Mouse (Mus musculus) gastrocnemius, adult 2 months (tissue): Measurements from ENCODE around the gene Cdc20b. TPM values are rescaled to one million over a fixed set of nuclear protein-coding genes. Genes with fewer than 3 reads are reported as not detected.

ENCODE experiments used
- DNase-seq: peaks from one replicate; pipeline ENCODE4 v3.0.0; 2022
- H3K27ac ChIP-seq: fragments of 200-600 bp; 2 replicates; pipeline ENCODE4 v1.8.1; 2022; ENCODE audit warnings: mild to moderate bottlenecking
- H3K4me3 ChIP-seq: fragments of 200-600 bp; 2 replicates; pipeline ENCODE4 v1.8.1; 2022; ENCODE audit warnings: mild to moderate bottlenecking, moderate library complexity
- CTCF ChIP-seq: fragments of 200-600 bp; IDR thresholded peaks from 2 replicates; pipeline ENCODE4 v1.8.1; 2022; ENCODE audit warnings: antibody characterized with exemption, mild to moderate bottlenecking, moderate library complexity
- intact Hi-C: fragments of 180-260 bp; cut with DNase I; formaldehyde crosslinking; loops from one replicate; pipeline ENCODE4 v1.15.1; 2025
- total RNA-seq, 2 experiments: library from RNA; stranded (reverse); gene quantifications; 2 replicates each; pipeline ENCODE4 v1.2.3; 2021

The Cdc20b gene
- total RNA-seq, 2 experiments from 2014 or later: not detected

GRCm38 (mm10) chr13:113034271-113034886 lies 532 bp upstream of the Cdc20b start:
- no peak for DNase-seq
- H3K27ac ChIP-seq: no peak overlapping the region
- peak overlapping the region; percentile 64 for H3K4me3 ChIP-seq
- intact Hi-C loops: loop anchor here (10.0 kb wide), 1 partner anchor 360 kb away; no protein-coding TSS in a partner anchor
- no peak for TF ChIP-seq CTCF

GRCm38 (mm10) chr13:113035852-113036251 lies 941 bp downstream of the Cdc20b start:
- peak overlapping the region; percentile 64 for H3K4me3 ChIP-seq
- TF ChIP-seq CTCF: peak; percentile 88
- DNase-seq: peak; percentile 65
- no peak overlapping the region for H3K27ac ChIP-seq
- intact Hi-C loops: loop anchor here (1.0 to 10.0 kb wide), 3 partner anchors 49 to 361 kb away; partner anchors contain the start of gene Ccno

- intact Hi-C loops: loop anchor here (5.0 kb wide), 1 partner anchor 222 kb away; no protein-coding TSS in a partner anchor
- Histone ChIP-seq H3K27ac (peak overlapping the region; percentile 69), H3K4me3 (peak overlapping the region; percentile 68)
- no peak for TF ChIP-seq CTCF
- DNase-seq: no peak
Observed at GRCm38 (mm10) chr13:113044876-113045275, 10.0 kb downstream of the Cdc20b start.

- H3K4me3 ChIP-seq: peak overlapping the region; percentile 68
- DNase-seq: no peak
- no peak for TF ChIP-seq CTCF
- peak overlapping the region; percentile 69 for H3K27ac ChIP-seq
- intact Hi-C loops: loop anchor here (5.0 kb wide), 1 partner anchor 222 kb away; no protein-coding TSS in a partner anchor
Observed at GRCm38 (mm10) chr13:113045458-113046110, 10.7 kb downstream of the Cdc20b start.

- peak; percentile 69 for TF ChIP-seq CTCF
- peak within 1 kb of the TSS; percentile 68 for H3K4me3 ChIP-seq
- intact Hi-C loops: loop anchor here (5.0 kb wide), 1 partner anchor 221 kb away; no protein-coding TSS in a partner anchor
Observed at GRCm38 (mm10) chr13:113046211-113046883, 11.4 kb downstream of the Cdc20b start, which contains the start of gene Gpx8. Gene Gpx8, minus strand, starts transcription at chr13:113046410.

GRCm38 (mm10) chr13:113047018-113047417 lies 12.1 kb downstream of the Cdc20b start:
- DNase-seq: no peak
- Histone ChIP-seq H3K4me3 (no peak overlapping the region), H3K27ac (no peak overlapping the region)
- no peak for TF ChIP-seq CTCF
- intact Hi-C loops: loop anchor here (5.0 kb wide), 1 partner anchor 220 kb away; no protein-coding TSS in a partner anchor

More at GRCm38 (mm10) chr13:113046211-113046883, 11.4 kb downstream of the Cdc20b start, which contains the start of gene Gpx8:
- DNase-seq: peak; percentile 72
- H3K27ac ChIP-seq: peak within 1 kb of the TSS; percentile 69

- no peak overlapping the region for H3K27ac ChIP-seq
- TF ChIP-seq CTCF: no peak
- H3K4me3 ChIP-seq: no peak overlapping the region
- DNase-seq: no peak
- intact Hi-C loops: loop anchor here (5.0 kb wide), 1 partner anchor 220 kb away; no protein-coding TSS in a partner anchor
Observed at GRCm38 (mm10) chr13:113047647-113048046, 12.7 kb downstream of the Cdc20b start.

GRCm38 (mm10) chr13:113054230-113054629 lies 19.3 kb downstream of the Cdc20b start:
- TF ChIP-seq CTCF: no peak
- intact Hi-C loops: no loop called here
- Histone ChIP-seq H3K4me3 (no peak overlapping the region), H3K27ac (no peak overlapping the region)
- no peak for DNase-seq

GRCm38 (mm10) chr13:113055826-113056225 lies 20.9 kb downstream of the Cdc20b start:
- TF ChIP-seq CTCF: peak; percentile 13; the same call in 1 of the 2 replicates
- Histone ChIP-seq H3K4me3 (no peak overlapping the region), H3K27ac (no peak overlapping the region)
- intact Hi-C loops: no loop called here
- DNase-seq: no peak

GRCm38 (mm10) chr13:113061746-113062145 lies 26.8 kb downstream of the Cdc20b start:
- no peak for TF ChIP-seq CTCF
- intact Hi-C loops: no loop called here
- no peak for DNase-seq
- H3K27ac ChIP-seq: no peak overlapping the region
- H3K4me3 ChIP-seq: no peak overlapping the region

GRCm38 (mm10) chr13:113064542-113064941 lies 29.6 kb downstream of the Cdc20b start:
- no peak for DNase-seq
- Histone ChIP-seq H3K27ac (no peak overlapping the region), H3K4me3 (no peak overlapping the region)
- no peak for TF ChIP-seq CTCF
- intact Hi-C loops: no loop called here

GRCm38 (mm10) chr13:113079021-113079420 lies 44.1 kb downstream of the Cdc20b start:
- intact Hi-C loops: no loop called here
- H3K27ac ChIP-seq: no peak overlapping the region
- DNase-seq: no peak
- no peak overlapping the region for H3K4me3 ChIP-seq
- no peak for TF ChIP-seq CTCF

GRCm38 (mm10) chr13:113082101-113082500 lies 47.2 kb downstream of the Cdc20b start:
- H3K27ac ChIP-seq: no peak overlapping the region
- intact Hi-C loops: no loop called here
- no peak for TF ChIP-seq CTCF

More at GRCm38 (mm10) chr13:113082101-113082500, 47.2 kb downstream of the Cdc20b start:
- no peak overlapping the region for H3K4me3 ChIP-seq
- no peak for DNase-seq
